Mouse (Mus musculus) frontal cortex, adult (tissue): Measurements from ENCODE around the gene B4galnt4.
A peak's percentile ranks its signal among the peaks of the same experiment; 100 is the strongest.
"Not testable (repeated sequence)": the region's sequence is repeated elsewhere in the genome, so short reads cannot be mapped to it uniquely, and the experiment has no call there.

Experiments
- ATAC-seq: cut with Nextera tagmentation; 2 replicates; pipeline ENCODE4 v1.9.2; 2017; ENCODE audit warnings: mild to moderate bottlenecking, moderate library complexity, mixed read lengths; ENCODE audit not compliant: low TSS enrichment

The B4galnt4 gene

GRCm38 (mm10) chr7:141060426-141061242 is at the start of gene B4galnt4:
Gene B4galnt4, plus strand, starts transcription at chr7:141061104.
- ATAC-seq, result peak; percentile 86

GRCm38 (mm10) chr7:141011238-141011770 is 49.6 kb upstream of the B4galnt4 start:
- ATAC-seq, result no peak

- ATAC-seq, result no peak
Observed at GRCm38 (mm10) chr7:141016707-141017697, 43.9 kb upstream of the B4galnt4 start.

- not testable (repeated sequence) for ATAC-seq
Observed at GRCm38 (mm10) chr7:141017824-141018223, 43.1 kb upstream of the B4galnt4 start, which contains the start of gene Ifitm6. Gene Ifitm6, minus strand, starts transcription at chr7:141017924.

GRCm38 (mm10) chr7:141019028-141019427 is 41.9 kb upstream of the B4galnt4 start:
- ATAC-seq, result no peak

GRCm38 (mm10) chr7:141021489-141022449 is 39.1 kb upstream of the B4galnt4 start:
- ATAC-seq, result no peak

GRCm38 (mm10) chr7:141024865-141025838 is 35.8 kb upstream of the B4galnt4 start:
- ATAC-seq, result no peak

- ATAC-seq, result no peak
Observed at GRCm38 (mm10) chr7:141026097-141026739, 34.7 kb upstream of the B4galnt4 start.

- no peak for ATAC-seq
Observed at GRCm38 (mm10) chr7:141026740-141027098, 34.2 kb upstream of the B4galnt4 start.

GRCm38 (mm10) chr7:141028831-141029230 is 32.1 kb upstream of the B4galnt4 start, which contains the start of gene Gm17387:
Gene Gm17387, plus strand, starts transcription at chr7:141029131.
- ATAC-seq, result no peak

- no peak for ATAC-seq
Observed at GRCm38 (mm10) chr7:141030390-141030789, 30.5 kb upstream of the B4galnt4 start.

- no peak for ATAC-seq
Observed at GRCm38 (mm10) chr7:141032458-141033167, 28.3 kb upstream of the B4galnt4 start.

- not testable (repeated sequence) for ATAC-seq
Observed at GRCm38 (mm10) chr7:141036624-141037023, 24.3 kb upstream of the B4galnt4 start.

- no peak for ATAC-seq
Observed at GRCm38 (mm10) chr7:141038090-141039032, 22.5 kb upstream of the B4galnt4 start.

- ATAC-seq, result no peak
Observed at GRCm38 (mm10) chr7:141039386-141040107, 21.4 kb upstream of the B4galnt4 start.

- no peak for ATAC-seq
Observed at GRCm38 (mm10) chr7:141040867-141041606, 19.9 kb upstream of the B4galnt4 start.
